Mouse (Mus musculus) v-Abl transformed pro-B cells (cell line): Measurements from ENCODE around the gene Gm49673.
"Not testable (repeated sequence)": the region's sequence is repeated elsewhere in the genome, so short reads cannot be mapped to it uniquely, and the experiment has no call there.

Source experiments
- in situ Hi-C, 2 experiments: fragments of 400-800 bp; cut with MboI; formaldehyde crosslinking; loops; one replicate each; pipeline ENCODE4 v1.15.1; 2025; ENCODE audit not compliant: unreplicated experiment in 2 of 2

The Gm49673 gene

GRCm38 (mm10) chr17:8140210-8140609 is 7.4 kb downstream of the Gm49673 start:
- in situ Hi-C loops: not testable (repeated sequence)

- in situ Hi-C loops: not testable (repeated sequence)
Observed at GRCm38 (mm10) chr17:8138116-8138515, 9.5 kb downstream of the Gm49673 start.

GRCm38 (mm10) chr17:8130849-8131248 is 16.7 kb downstream of the Gm49673 start:
- in situ Hi-C loops: not testable (repeated sequence)

- in situ Hi-C loops: not testable (repeated sequence)
Observed at GRCm38 (mm10) chr17:8129578-8129977, 18.0 kb downstream of the Gm49673 start.

GRCm38 (mm10) chr17:8128326-8128993 is 19.1 kb downstream of the Gm49673 start:
- in situ Hi-C loops: not testable (repeated sequence)

- in situ Hi-C loops: not testable (repeated sequence)
Observed at GRCm38 (mm10) chr17:8124586-8124985, 23.0 kb downstream of the Gm49673 start.

- in situ Hi-C loops: not testable (repeated sequence)
Observed at GRCm38 (mm10) chr17:8122974-8123373, 24.6 kb downstream of the Gm49673 start.

- in situ Hi-C loops: not testable (repeated sequence)
Observed at GRCm38 (mm10) chr17:8116928-8117327, 30.7 kb downstream of the Gm49673 start.

- in situ Hi-C loops: not testable (repeated sequence)
Observed at GRCm38 (mm10) chr17:8116378-8116777, 31.2 kb downstream of the Gm49673 start.

- in situ Hi-C loops: not testable (repeated sequence)
Observed at GRCm38 (mm10) chr17:8112199-8112598, 35.4 kb downstream of the Gm49673 start.

GRCm38 (mm10) chr17:8101297-8101609 is 46.3 kb downstream of the Gm49673 start:
- in situ Hi-C loops: not testable (repeated sequence)

- in situ Hi-C loops: not testable (repeated sequence)
Observed at GRCm38 (mm10) chr17:8100405-8101296, 46.9 kb downstream of the Gm49673 start.

GRCm38 (mm10) chr17:8096199-8096598 is 51.4 kb downstream of the Gm49673 start:
- in situ Hi-C loops: not testable (repeated sequence)

- in situ Hi-C loops: not testable (repeated sequence)
Observed at GRCm38 (mm10) chr17:8095653-8096052, 51.9 kb downstream of the Gm49673 start.

GRCm38 (mm10) chr17:8092537-8093526 is 54.8 kb downstream of the Gm49673 start:
- in situ Hi-C loops: not testable (repeated sequence)

- in situ Hi-C loops: not testable (repeated sequence)
Observed at GRCm38 (mm10) chr17:8091320-8091719, 56.3 kb downstream of the Gm49673 start.

GRCm38 (mm10) chr17:8069847-8070246 is 77.7 kb downstream of the Gm49673 start:
- in situ Hi-C loops: loop anchor here (25.0 kb wide), 3 partner anchors 117 to 517 kb away; no protein-coding TSS in a partner anchor

GRCm38 (mm10) chr17:8056637-8057138 is 90.9 kb downstream of the Gm49673 start:
- in situ Hi-C loops: loop anchor here (10.0 to 25.0 kb wide), 4 partner anchors 131 to 531 kb away; no protein-coding TSS in a partner anchor

GRCm38 (mm10) chr17:8055919-8056589 is 91.5 kb downstream of the Gm49673 start:
- in situ Hi-C loops: loop anchor here (10.0 to 25.0 kb wide), 4 partner anchors 131 to 531 kb away; no protein-coding TSS in a partner anchor
